Mouse (Mus musculus) embryonic facial prominence, embryonic 11.5 days (tissue): Measurements from ENCODE around the gene Serpini1. TPM values are rescaled to one million over a fixed set of nuclear protein-coding genes. Genes with fewer than 3 reads are reported as not detected.
A peak's percentile ranks its signal among the peaks of the same experiment; 100 is the strongest.

ENCODE experiments used
- ATAC-seq: fragments of 200-750 bp; cut with Nextera tagmentation; replicated peaks from 2 replicates; pipeline ENCODE4 v1.8.0; 2017; ENCODE audit warnings: low read depth; ENCODE audit not compliant: insufficient number of reproducible peaks, low FRiP score, low TSS enrichment
- DNase-seq: peaks from one replicate; pipeline ENCODE4 v3.0.0-alpha.2; 2015; ENCODE audit warnings: low spot score
- H3K27ac ChIP-seq: fragments of 300-500 bp; sonication (generic); replicated peaks from 2 replicates; pipeline ENCODE4 v1.5.1; 2014; ENCODE audit warnings: mild to moderate bottlenecking, low read depth, low read length, control low read depth
- H3K27me3 ChIP-seq: fragments of 300-500 bp; sonication (generic); 2 replicates; pipeline ENCODE4 v1.6.1; 2014; ENCODE audit warnings: mild to moderate bottlenecking, low read length, moderate library complexity, mixed read lengths; ENCODE audit not compliant: control insufficient read depth, insufficient read depth
- H3K36me3 ChIP-seq: fragments of 300-500 bp; sonication (generic); replicated peaks from 2 replicates; pipeline ENCODE4 v1.6.1; 2014; ENCODE audit warnings: low read depth, mild to moderate bottlenecking, low read length, moderate library complexity, mixed read lengths; ENCODE audit not compliant: control insufficient read depth, insufficient read depth
- H3K4me1 ChIP-seq: fragments of 300-500 bp; sonication (generic); 2 replicates; pipeline ENCODE4 v1.6.1; 2014; ENCODE audit warnings: low read length, mixed read lengths; ENCODE audit not compliant: control insufficient read depth, insufficient read depth
- H3K4me2 ChIP-seq: fragments of 300-500 bp; sonication (generic); 2 replicates; pipeline ENCODE4 v1.6.1; 2014; ENCODE audit warnings: low read depth, mild to moderate bottlenecking, control low read depth, low read length, moderate library complexity
- H3K4me3 ChIP-seq: fragments of 300-500 bp; sonication (generic); 2 replicates; pipeline ENCODE4 v1.5.1; 2014; ENCODE audit warnings: low read depth, low read length, control low read depth
- H3K9ac ChIP-seq: fragments of 300-500 bp; sonication (generic); replicated peaks from 2 replicates; pipeline ENCODE4 v1.6.1; 2014; ENCODE audit warnings: mild to moderate bottlenecking, control low read depth, low read length
- H3K9me3 ChIP-seq: fragments of 300-500 bp; sonication (generic); replicated peaks from 2 replicates; pipeline ENCODE4 v1.6.1; 2016; ENCODE audit warnings: mild to moderate bottlenecking, low read length, inconsistent platforms, mixed read lengths; ENCODE audit not compliant: control insufficient read depth
- WGBS: fragments of 180-500 bp; shearing (Covaris S2); extraction: QIAGEN DNeasy Blood & Tissue Kit; methylation state at CpG from one replicate; pipeline ENCODE4 v1.1.7; 2014; 5-methylcytosine and 5-hydroxymethylcytosine counted together
- polyA plus RNA-seq: library from polyadenylated mRNA; unstranded; fragments of >200 nt; fragmentation: Nextera tagmentation; extraction: Ambion mirVana; gene quantifications from 2 replicates; pipeline ENCODE4 v1.2.1, GENCODE M21; 2014

Gene Serpini1
- 15.7 and 16.1 TPM in 2 replicates for polyA plus RNA-seq

DNA sequence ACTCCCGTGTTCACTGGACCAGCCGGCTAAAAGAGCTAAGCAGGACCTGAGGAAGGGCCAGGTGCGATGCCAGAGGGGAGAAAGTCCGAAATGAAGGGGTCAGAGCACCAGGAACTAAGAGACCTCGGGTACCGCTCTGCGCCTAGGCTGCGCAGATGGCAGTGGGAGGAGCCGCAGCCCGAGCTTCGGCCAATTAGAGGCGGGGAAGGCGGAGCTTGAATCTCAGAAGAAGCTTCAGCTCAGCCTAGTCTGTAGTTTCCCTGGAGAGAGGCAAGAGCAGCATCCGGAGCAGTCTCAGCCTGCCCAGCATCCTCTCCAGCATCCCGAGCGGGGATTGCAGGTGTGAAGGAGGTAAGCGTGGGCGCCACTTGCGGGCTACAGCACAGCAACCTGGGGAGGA lies at the start of gene Serpini1:
TSS of gene Serpini1 (plus strand) at position 256 of the 400 bp plus-strand sequence.
- peak within 1 kb of the TSS; percentile 88 for H3K9ac ChIP-seq
- ATAC-seq (peak; percentile 97), DNase-seq (peak; percentile 91)
- peak within 1 kb of the TSS; percentile 83 for H3K4me3 ChIP-seq
- no peaks in the 10 kb centered on the region for H3K4me1 ChIP-seq
- 0% methylated on average over 19 of the region's 19 CpGs for WGBS
- peak within 1 kb of the TSS; percentile 53 for H3K27ac ChIP-seq
- no peaks in the 10 kb centered on the region for H3K36me3 ChIP-seq
- no peaks in the 10 kb centered on the region for H3K9me3 ChIP-seq
- no peaks in the 10 kb centered on the region for H3K27me3 ChIP-seq
- peak within 1 kb of the TSS; percentile 59 for H3K4me2 ChIP-seq

DNA sequence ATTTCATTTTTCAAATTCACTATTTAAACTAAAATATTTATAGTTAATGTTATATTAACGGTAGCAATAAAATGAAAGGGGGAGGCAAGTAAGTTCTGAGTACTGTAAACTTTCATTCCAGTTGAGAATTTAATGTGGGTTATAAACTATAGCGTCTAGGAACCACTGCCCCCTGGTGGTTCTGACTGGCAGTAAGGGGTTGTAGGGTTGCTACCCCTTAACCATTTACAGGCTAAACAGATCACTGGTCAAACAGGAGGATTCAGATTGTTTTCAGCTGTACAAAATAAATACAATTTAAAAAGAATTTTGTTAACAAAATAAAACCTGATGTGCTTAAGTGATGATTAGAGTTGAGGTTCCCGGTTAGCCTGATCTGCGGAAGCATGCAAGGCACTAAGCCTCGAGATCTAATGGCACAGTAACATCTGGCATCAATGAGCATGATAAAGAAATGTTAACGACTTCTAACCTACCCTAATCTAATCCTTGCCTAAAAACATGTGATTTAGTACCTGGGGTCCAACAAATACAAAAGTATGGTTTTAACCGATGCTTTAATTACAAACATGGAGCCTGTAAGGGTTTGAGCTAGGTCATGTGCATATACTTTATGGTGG lies 39.6 kb upstream of the Serpini1 start:
- Histone ChIP-seq H3K27me3 (no peaks in the 10 kb centered on the region), H3K9ac (no peak overlapping the region), H3K4me3 (no peak overlapping the region), H3K9me3 (no peaks in the 10 kb centered on the region), H3K36me3 (no peaks in the 10 kb centered on the region), H3K27ac (no peak overlapping the region), H3K4me1 (no peaks in the 10 kb centered on the region), H3K4me2 (no peak overlapping the region)
- WGBS, result 46% methylated on average over 7 of the region's 7 CpGs
- DNase-seq, result peak; percentile 71
- no peak for ATAC-seq

DNA sequence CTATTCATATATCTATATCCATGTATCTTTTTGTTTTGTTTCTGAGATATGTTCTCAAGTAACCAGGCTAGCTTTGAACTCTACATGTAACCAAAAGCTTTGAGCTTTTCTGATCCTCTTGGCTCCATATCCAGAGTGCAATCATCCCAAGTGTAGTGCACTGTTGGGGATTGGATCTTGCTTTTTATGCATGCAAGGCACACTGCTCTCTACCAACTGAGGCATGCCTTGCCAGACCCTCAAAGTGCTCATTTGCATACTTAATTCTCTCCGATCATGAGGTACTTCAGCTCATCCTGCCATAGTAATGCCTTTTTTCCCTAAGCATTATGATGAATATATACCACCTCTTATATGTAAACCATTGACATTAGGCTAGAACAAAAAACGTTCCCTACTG lies 36.0 kb upstream of the Serpini1 start:
- Histone ChIP-seq H3K27me3 (no peaks in the 10 kb centered on the region), H3K4me2 (no peak overlapping the region), H3K9ac (no peak overlapping the region), H3K4me3 (no peak overlapping the region), H3K9me3 (no peaks in the 10 kb centered on the region), H3K27ac (no peak overlapping the region), H3K36me3 (no peaks in the 10 kb centered on the region), H3K4me1 (no peaks in the 10 kb centered on the region)
- no peak for DNase-seq
- no peak for ATAC-seq
- 89% methylated on average over 2 of the region's 2 CpGs for WGBS

DNA sequence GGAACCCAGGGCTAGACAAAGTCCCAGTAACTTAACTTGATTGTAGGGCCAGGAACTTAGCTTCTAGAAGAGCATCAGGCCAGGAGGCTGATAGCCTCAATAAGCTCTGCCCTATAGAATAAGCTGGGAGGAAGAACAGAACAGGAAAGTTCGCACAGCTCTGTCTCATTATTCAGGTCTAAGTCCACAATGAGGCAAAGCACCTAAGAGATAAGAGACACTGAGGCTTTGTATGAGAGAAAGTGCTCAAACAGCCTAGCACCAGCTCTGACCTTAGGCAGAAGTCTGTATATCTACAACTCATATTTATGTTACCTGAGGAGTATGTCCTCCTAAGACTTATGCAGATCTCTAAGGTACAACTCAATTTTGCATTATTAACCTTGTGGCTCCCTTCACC lies 34.8 kb upstream of the Serpini1 start:
- WGBS, result 81% methylated on average over 1 of the region's 1 CpGs
- no peaks in the 10 kb centered on the region for H3K9me3 ChIP-seq
- no peak overlapping the region for H3K4me2 ChIP-seq
- H3K4me3 ChIP-seq, result no peak overlapping the region
- H3K27ac ChIP-seq, result no peak overlapping the region
- H3K4me1 ChIP-seq, result no peaks in the 10 kb centered on the region
- ATAC-seq (no peak), DNase-seq (no peak)
- H3K36me3 ChIP-seq, result no peaks in the 10 kb centered on the region; the same call in 1 of the 2 replicates
- H3K9ac ChIP-seq, result no peak overlapping the region
- H3K27me3 ChIP-seq, result no peaks in the 10 kb centered on the region

DNA sequence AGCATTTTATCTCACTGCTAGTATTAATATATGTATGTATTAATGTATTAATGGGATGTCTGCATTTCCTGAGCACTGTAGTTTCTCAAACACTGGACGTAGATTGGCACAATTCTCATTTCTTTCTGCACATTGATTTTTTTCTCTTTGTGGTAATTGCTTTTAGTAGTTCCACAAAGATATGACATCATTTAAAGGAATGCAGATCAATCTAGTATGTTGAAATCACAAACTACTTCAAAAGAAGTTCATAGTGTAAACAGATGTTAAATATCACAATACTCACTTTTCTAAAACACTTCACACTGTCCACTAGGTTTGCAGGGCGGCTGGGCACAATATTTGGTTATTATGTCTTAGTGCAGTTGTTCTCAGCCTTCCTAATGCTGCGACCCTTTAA lies 26.3 kb upstream of the Serpini1 start:
- 90% methylated on average over 3 of the region's 3 CpGs for WGBS
- no peak overlapping the region for H3K9ac ChIP-seq
- no peak overlapping the region for H3K27ac ChIP-seq
- H3K4me2 ChIP-seq, result no peak overlapping the region
- H3K4me3 ChIP-seq, result no peak overlapping the region
- no peaks in the 10 kb centered on the region for H3K27me3 ChIP-seq
- H3K4me1 ChIP-seq, result no peaks in the 10 kb centered on the region
- no peak for DNase-seq
- ATAC-seq, result no peak
- no peaks in the 10 kb centered on the region; the same call in 1 of the 2 replicates for H3K36me3 ChIP-seq
- H3K9me3 ChIP-seq, result no peaks in the 10 kb centered on the region

DNA sequence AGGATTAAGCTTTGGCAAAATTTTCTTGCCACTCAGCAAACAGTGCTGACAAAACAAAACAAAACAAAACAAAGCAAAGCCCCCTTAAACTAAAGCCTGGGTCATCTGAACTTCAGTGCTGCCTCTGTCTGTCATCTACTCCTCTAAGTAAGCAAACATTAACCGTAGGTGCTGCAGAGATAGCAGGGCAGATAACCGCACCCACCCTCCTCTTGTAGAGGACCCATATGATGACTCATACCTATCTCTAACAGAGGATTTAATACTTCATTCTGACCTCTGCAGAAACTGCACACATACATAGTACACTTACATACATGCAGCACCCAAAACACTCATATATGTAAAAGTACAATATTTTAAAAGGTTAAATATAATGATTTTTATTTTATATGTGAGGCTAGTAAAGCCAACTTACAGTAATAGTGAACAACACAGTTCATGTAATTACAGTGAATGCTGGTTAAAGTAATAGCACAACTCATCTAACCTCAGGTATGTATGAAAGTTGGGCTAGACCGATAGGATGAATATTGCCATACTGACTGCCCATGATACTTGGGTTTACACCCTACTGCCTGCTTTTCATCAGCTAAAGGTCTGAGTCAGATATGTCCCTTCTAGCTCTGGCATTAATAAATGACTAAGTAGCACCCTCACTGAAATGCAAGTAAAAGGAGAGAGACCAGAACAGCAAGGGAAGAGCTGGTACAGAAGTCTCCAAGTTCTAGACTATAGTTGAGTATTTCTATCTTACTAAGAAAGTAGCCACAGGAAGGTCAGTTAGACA lies 23.1 kb upstream of the Serpini1 start:
- ATAC-seq (no peak), DNase-seq (no peak)
- Histone ChIP-seq H3K9ac (no peak overlapping the region), H3K27me3 (no peaks in the 10 kb centered on the region), H3K4me2 (no peak overlapping the region), H3K9me3 (no peaks in the 10 kb centered on the region), H3K27ac (no peak overlapping the region), H3K4me3 (no peak overlapping the region), H3K4me1 (no peaks in the 10 kb centered on the region), H3K36me3 (no peaks in the 10 kb centered on the region)
- WGBS, result 72% methylated on average over 3 of the region's 3 CpGs

DNA sequence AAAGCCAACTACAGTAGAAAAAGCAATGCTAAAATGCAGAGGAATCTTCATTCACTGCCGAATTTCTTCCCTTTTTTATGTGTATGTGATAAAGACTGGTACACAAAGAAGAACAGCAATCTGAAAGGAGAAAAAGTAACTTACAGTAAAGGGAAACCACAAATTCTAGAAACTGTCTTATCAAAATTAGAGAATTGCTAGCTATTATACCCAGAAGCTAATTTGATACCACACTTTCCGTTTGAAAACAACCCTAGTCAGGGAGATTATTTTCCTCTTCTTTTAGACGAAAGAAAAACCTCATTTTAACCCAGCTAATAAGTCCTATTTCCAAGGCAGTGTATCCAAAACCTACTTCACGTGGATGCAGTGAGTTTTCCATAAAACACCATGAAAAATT lies 16.1 kb upstream of the Serpini1 start:
- no peaks in the 10 kb centered on the region for H3K4me1 ChIP-seq
- H3K9me3 ChIP-seq, result no peaks in the 10 kb centered on the region
- DNase-seq (no peak), ATAC-seq (no peak)
- WGBS, result 83% methylated on average over 4 of the region's 4 CpGs
- H3K36me3 ChIP-seq, result no peaks in the 10 kb centered on the region
- no peak overlapping the region for H3K4me3 ChIP-seq
- no peak overlapping the region for H3K9ac ChIP-seq
- H3K4me2 ChIP-seq, result no peak overlapping the region
- no peaks in the 10 kb centered on the region for H3K27me3 ChIP-seq
- no peak overlapping the region for H3K27ac ChIP-seq

DNA sequence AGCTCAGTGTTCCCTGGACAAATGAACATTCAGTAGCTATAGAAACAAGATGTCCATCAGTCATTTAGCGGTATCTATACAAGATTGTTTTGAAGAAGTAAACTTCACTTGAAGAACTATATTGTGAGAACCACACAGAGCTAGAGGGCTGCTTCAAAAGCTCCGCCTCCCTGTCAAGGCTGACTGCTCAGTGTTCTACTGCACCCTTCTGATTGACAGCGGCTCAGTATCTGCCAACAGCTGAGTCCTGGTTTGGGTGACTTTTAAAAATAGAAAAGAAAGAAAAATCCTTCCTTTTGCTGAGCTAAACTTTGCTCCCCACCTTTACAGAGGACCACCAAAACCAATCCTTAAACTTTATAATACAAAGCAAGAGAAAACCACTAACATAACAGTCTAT lies 14.5 kb upstream of the Serpini1 start:
- H3K4me2 ChIP-seq, result no peak overlapping the region
- no peaks in the 10 kb centered on the region for H3K9me3 ChIP-seq
- ATAC-seq, result no peak
- WGBS, result 75% methylated on average over 3 of the region's 3 CpGs
- H3K36me3 ChIP-seq, result no peaks in the 10 kb centered on the region
- H3K4me3 ChIP-seq, result no peak overlapping the region
- H3K27me3 ChIP-seq, result no peaks in the 10 kb centered on the region
- no peak overlapping the region for H3K9ac ChIP-seq
- no peaks in the 10 kb centered on the region for H3K4me1 ChIP-seq
- H3K27ac ChIP-seq, result no peak overlapping the region
- DNase-seq, result no peak
